Mouse (Mus musculus): ENCODE measurements around the gene Pou1f1.

DNA sequence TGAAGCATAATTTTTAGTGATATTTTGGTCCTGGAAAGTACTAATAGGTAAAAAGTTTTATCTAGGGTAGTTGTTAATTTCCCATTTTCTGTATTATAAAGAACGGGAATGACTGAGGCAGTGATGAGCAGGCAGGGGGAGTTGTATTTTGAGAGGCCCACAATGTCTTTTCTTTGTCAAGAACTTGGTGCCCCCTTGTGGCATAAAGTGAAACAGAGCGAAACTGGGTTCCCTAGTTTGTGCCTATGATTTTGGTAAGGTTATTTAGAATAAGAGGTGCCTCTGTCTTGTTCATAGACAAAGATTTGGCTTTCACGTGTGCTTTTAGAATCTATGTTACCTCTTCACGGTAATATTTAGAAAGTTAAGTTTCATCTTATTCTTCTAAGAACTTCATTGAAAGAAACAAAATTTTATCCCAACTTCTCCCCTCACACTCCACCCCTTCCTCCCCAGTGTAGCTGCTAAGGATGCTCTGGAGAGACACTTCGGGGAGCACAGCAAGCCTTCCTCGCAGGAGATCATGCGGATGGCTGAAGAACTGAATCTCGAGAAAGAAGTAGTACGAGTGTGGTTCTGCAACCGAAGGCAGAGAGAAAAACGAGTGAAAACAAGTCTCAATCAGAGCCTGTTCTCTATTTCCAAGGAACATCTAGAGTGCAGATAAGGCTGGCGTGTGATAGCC lies 13.1 kb downstream of the Pou1f1 start:
- no peak for TF ChIP-seq KAT2A (conservative IDR thresholded peaks at IDR 0.05; ENCODE audit: low read depth, low read length)
- TF ChIP-seq ZMIZ1 (IDR thresholded peaks at IDR 0.05; ENCODE audit: low read depth, low read length), result no peak
- no peak for TF ChIP-seq GABPA (IDR thresholded peaks at IDR 0.05; ENCODE audit: low read depth, low read length)
- TF ChIP-seq EP300 (IDR thresholded peaks at IDR 0.05; ENCODE audit: low read depth in 1 of 2, low read length in 2 of 2), result no peak
- TF ChIP-seq TCF12 (IDR thresholded peaks at IDR 0.05; ENCODE audit: low read depth, low read length), result no peak
- no peak for TF ChIP-seq POLR2A (IDR thresholded peaks at IDR 0.05; ENCODE audit: control insufficient read depth in 1 of 2, insufficient read depth in 1 of 2, low read depth in 1 of 2, low read length in 2 of 2, poor library complexity in 1 of 2)
- no peak for TF ChIP-seq MXI1 (IDR thresholded peaks at IDR 0.05; ENCODE audit: low read depth, low read length)
- peak; percentile 33 to 68 (median 52); a peak in 5 of 6 replicates for TF ChIP-seq CTCF (IDR thresholded peaks at IDR 0.05 in 2 of 3, conservative IDR thresholded peaks at IDR 0.05 in 1 of 3; ENCODE audit: control insufficient read depth in 1 of 3, insufficient read depth in 1 of 3, low read depth in 2 of 3, low read length in 3 of 3, poor library complexity in 1 of 3, severe bottlenecking in 1 of 3)
- TF ChIP-seq POLR2AphosphoS5 (IDR thresholded peaks at IDR 0.05; ENCODE audit: borderline replicate concordance, low read depth, low read length), result no peak
- TF ChIP-seq HCFC1 (IDR thresholded peaks at IDR 0.05; ENCODE audit: low read depth, low read length), result no peak
- no peak for TF ChIP-seq CHD2 (IDR thresholded peaks at IDR 0.05; ENCODE audit: low read length)
- TF ChIP-seq USF2 (IDR thresholded peaks at IDR 0.05; ENCODE audit: borderline replicate concordance in 1 of 2, insufficient read depth in 1 of 2, low read depth in 1 of 2, low read length in 2 of 2), result no peak
- no peak for TF ChIP-seq USF1 (IDR thresholded peaks at IDR 0.05; ENCODE audit: low read depth, low read length)
- TF ChIP-seq ZC3H11A (IDR thresholded peaks at IDR 0.05; ENCODE audit: low read depth, low read length), result peak; percentile 24; the same call in 1 of the 2 replicates
